8 mouse cellular contexts compared by ENCODE assay signal in the genomic region with DNA sequence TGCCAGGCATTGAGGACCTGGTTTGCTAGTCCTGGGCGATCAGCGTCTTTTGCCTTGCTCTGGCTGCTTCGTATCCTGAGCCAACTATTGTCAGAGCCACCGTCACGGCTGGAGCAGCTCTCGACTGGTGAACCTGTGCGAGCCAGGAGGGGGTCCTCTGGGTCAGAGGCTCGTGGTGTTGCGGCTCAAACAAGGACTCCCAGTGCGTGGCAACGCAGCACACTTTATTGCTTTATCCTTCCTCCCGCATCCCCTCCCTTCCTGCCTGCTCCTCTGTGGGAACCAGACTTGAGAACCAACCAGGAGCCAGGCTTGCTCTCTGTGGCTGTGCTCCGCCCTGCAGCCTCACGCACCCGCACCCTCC. TPM values are rescaled to one million over a fixed set of nuclear protein-coding genes. Genes with fewer than 3 reads are reported as not detected.
A peak's percentile ranks its signal among the peaks of the same experiment; 100 is the strongest.
DNase-seq lines count a peak whose midpoint lies in the region; ATAC-seq and TF ChIP-seq lines count a peak whose summit lies in the region.

Hecw1 (minus strand) TSS at position 323 of the 364 bp plus-strand sequence.

- peak; percentile 71 for DNase-seq in cerebellum, adult 11-12 months
- DNase-seq in cerebellum, adult 9-11 months: no peak
- peak; percentile 92 for DNase-seq in brain, embryonic 14.5 days (ENCODE audit: low read depth)
- DNase-seq in frontal cortex, postnatal 10 days (ENCODE audit: low spot score in 2 of 2): peak; percentile 60 to 66
- peak in 1 of 2 experiments; percentile 63 for DNase-seq in left cerebral cortex, adult 2 months (ENCODE audit: extremely low spot score in 1 of 2, low spot score in 2 of 2)
- DNase-seq in midbrain, postnatal 0 days (ENCODE audit: low spot score): peak; percentile 85
- no peak for DNase-seq in spleen, postnatal 10 days (ENCODE audit: low spot score in 2 of 2)
- DNase-seq in adrenal gland, postnatal 36 days: no peak

- H3K27ac ChIP-seq in left cerebral cortex, adult 2 months: peak within 1 kb of the TSS; percentile 95
- H3K27ac ChIP-seq in midbrain, postnatal 0 days (ENCODE audit: low read depth, low read length): peak within 1 kb of the TSS; percentile 99

- H3K9me3 ChIP-seq in midbrain, postnatal 0 days (ENCODE audit: low read length): no peaks in the 10 kb centered on the region

- H3K4me3 ChIP-seq in left cerebral cortex, adult 2 months: peak within 1 kb of the TSS; percentile 73
- peak within 1 kb of the TSS; percentile 78 for H3K4me3 ChIP-seq in midbrain, postnatal 0 days (ENCODE audit: low read depth, low read length)

- peak within 1 kb of the TSS; percentile 95 for H3K9ac ChIP-seq in midbrain, postnatal 0 days (replicated peaks; ENCODE audit: low read length, poor library complexity, severe bottlenecking)

- peak within 1 kb of the TSS; percentile 69 for H3K4me2 ChIP-seq in midbrain, postnatal 0 days (ENCODE audit: low read depth, low read length, poor library complexity, severe bottlenecking)

- TF ChIP-seq CTCF in brain, embryonic 14.5 days (IDR thresholded peaks at IDR 0.05; ENCODE audit: borderline replicate concordance, extremely low read depth, insufficient read depth, insufficient read length): no peak
- no peak for TF ChIP-seq CTCF in left cerebral cortex, adult 2 months (IDR thresholded peaks at IDR 0.05)
- no peak for TF ChIP-seq CTCF in midbrain, postnatal 0 days (IDR thresholded peaks at IDR 0.05)

- H3K27me3 ChIP-seq in midbrain, postnatal 0 days (ENCODE audit: insufficient read depth, low read length): no peaks in the 10 kb centered on the region

- H3K4me1 ChIP-seq in midbrain, postnatal 0 days (ENCODE audit: insufficient read depth, low read length): peaks cover 12% of the 10 kb centered on the region; the same call in 1 of the 2 replicates

- H3K36me3 ChIP-seq in midbrain, postnatal 0 days (ENCODE audit: insufficient read depth, low read length): no peaks in the 10 kb centered on the region

- peak; percentile 90 for ATAC-seq in midbrain, postnatal 0 days (ENCODE audit: low FRiP score)

- under 1% methylated on average over 15 of the region's 15 CpGs for WGBS in midbrain, postnatal 0 days

- intact Hi-C loops in left cerebral cortex, adult 2 months (cut with DNase I): loop anchor here (2.0 to 5.0 kb wide), 3 partner anchors 80 to 136 kb away; no protein-coding TSS in a partner anchor

- no peak; the same call in 1 of the 2 replicates for TF ChIP-seq POLR2A in brain, embryonic 14.5 days (IDR thresholded peaks at IDR 0.05; ENCODE audit: borderline replicate concordance, extremely low read depth, insufficient read depth, insufficient read length, poor library complexity, severe bottlenecking)

RNA-seq across cellular contexts. Expression of gene Hecw1, which starts in this region (rescaled TPM):
- polyA plus RNA-seq in brain, embryonic 14.5 days (2012; rRNA removed): 30.4 and 34.2 TPM in 2 replicates
- total RNA-seq in left cerebral cortex, adult 2 months (2021): 100 to 1,000 TPM; 140 to 146 TPM
- total RNA-seq in midbrain, postnatal 0 days (2014; rRNA removed): 128 and 140 TPM in 2 replicates
- polyA plus RNA-seq in midbrain, postnatal 0 days (2015; fragmentation: Nextera tagmentation; extraction: Ambion mirVana): 27.4 and 32.9 TPM in 2 replicates
- total RNA-seq in adrenal gland, postnatal 36 days (2021): under 1 TPM in 1 of 2 experiments, not detected in 1; 0.03 TPM

Comparison
In these comparisons a context has a peak if more than half of its experiments do, and no peak if none do; other contexts are left out.
1. RNA of gene Hecw1 (total RNA-seq): 140 to 146 TPM in left cerebral cortex, adult 2 months and 128 to 140 TPM in midbrain, postnatal 0 days; 0.03 TPM in adrenal gland, postnatal 36 days; every median in the first group is over 100 times any median in the second.
2. DNase-seq: peak in cerebellum, adult 11-12 months (single experiment), brain, embryonic 14.5 days (single experiment), frontal cortex, postnatal 10 days (2 of 2) and midbrain, postnatal 0 days (single experiment); none in cerebellum, adult 9-11 months (single experiment), spleen, postnatal 10 days (0 of 2) and adrenal gland, postnatal 36 days (0 of 2).